ENCODE assay signal across 23 mouse cellular contexts in genomic region chr1:176822949-176823348, GRCm38 (mm10). TPM values are rescaled to one million over a fixed set of nuclear protein-coding genes. Genes with fewer than 3 reads are reported as not detected.
DNase-seq lines count a peak whose midpoint lies in the region; ATAC-seq and TF ChIP-seq lines count a peak whose summit lies in the region.
"Had no signal": no experiment of that assay in that cellular context is flagged by ENCODE, and none has a peak within 500 bp of the region (broad histone marks: within the 10 kb centered on the region; RNA-seq: fewer than 3 reads in every experiment).

No protein-coding gene starts in this region.

- H3K79me2 ChIP-seq in MEL (ENCODE audit: control insufficient read depth, insufficient read depth, low read length, poor library complexity), result no peaks in the 10 kb centered on the region

- peak overlapping the region; percentile 45 for H3K27ac ChIP-seq in heart, embryonic 13.5 days (replicated peaks)
- H3K27ac ChIP-seq in MEL (ENCODE audit: control insufficient read depth, low read depth, low read length), result no peak overlapping the region
- H3K27ac ChIP-seq in liver, embryonic 13.5 days, result no peak overlapping the region
- no peak overlapping the region for H3K27ac ChIP-seq in hindbrain, embryonic 11.5 days (ENCODE audit: low read depth, low read length)
- no peak overlapping the region for H3K27ac ChIP-seq in kidney, embryonic 14.5 days (ENCODE audit: low read depth, low read length)
- H3K27ac ChIP-seq: forebrain, embryonic 10.5 days; hindbrain, embryonic 12.5 days; lung, embryonic 15.5 days; midbrain, embryonic 15.5 days had no signal

- H3K4me1 ChIP-seq in heart, embryonic 13.5 days, result peaks cover 64% of the 10 kb centered on the region
- H3K4me1 ChIP-seq in MEL (ENCODE audit: control insufficient read depth in 1 of 2, insufficient read depth in 2 of 2, low read length in 2 of 2), result peaks cover 28 to 33% of the 10 kb centered on the region in 2 experiments
- peaks cover 76% of the 10 kb centered on the region for H3K4me1 ChIP-seq in liver, embryonic 13.5 days (replicated peaks)
- H3K4me1 ChIP-seq in hindbrain, embryonic 11.5 days (replicated peaks; ENCODE audit: control insufficient read depth, insufficient read depth, low read length), result no peaks in the 10 kb centered on the region
- no peaks in the 10 kb centered on the region for H3K4me1 ChIP-seq in kidney, embryonic 14.5 days (ENCODE audit: control insufficient read depth, insufficient read depth, low read length)
- H3K4me1 ChIP-seq: forebrain, embryonic 10.5 days had no signal

- no peak for ATAC-seq in heart, embryonic 13.5 days (ENCODE audit: extremely low read depth, insufficient number of reproducible peaks, low FRiP score, low TSS enrichment)
- ATAC-seq in liver, embryonic 13.5 days (ENCODE audit: low read depth), result peak; percentile 70
- peak; percentile 70 for ATAC-seq in megakaryocyte-erythroid progenitor cell, adult 5-6 weeks (replicated peaks; ENCODE audit: low FRiP score, low TSS enrichment, poor library complexity, severe bottlenecking)
- ATAC-seq in hindbrain, embryonic 11.5 days (ENCODE audit: low FRiP score), result no peak
- no peak for ATAC-seq in kidney, embryonic 14.5 days (ENCODE audit: low FRiP score, low TSS enrichment)
- ATAC-seq: forebrain, embryonic 16.5 days; intestine, postnatal 0 days; midbrain, embryonic 15.5 days had no signal

- H3K9me3 ChIP-seq in heart, embryonic 13.5 days, result no peaks in the 10 kb centered on the region
- H3K9me3 ChIP-seq in MEL (replicated peaks; ENCODE audit: insufficient read depth, low read length), result no peaks in the 10 kb centered on the region
- H3K9me3 ChIP-seq in liver, embryonic 13.5 days (replicated peaks), result no peaks in the 10 kb centered on the region
- H3K9me3 ChIP-seq in hindbrain, embryonic 11.5 days (ENCODE audit: control insufficient read depth, low read length), result no peaks in the 10 kb centered on the region
- no peaks in the 10 kb centered on the region for H3K9me3 ChIP-seq in kidney, embryonic 14.5 days (ENCODE audit: control insufficient read depth, low read length)
- H3K9me3 ChIP-seq: forebrain, embryonic 10.5 days; hindbrain, embryonic 12.5 days; lung, embryonic 15.5 days; midbrain, embryonic 15.5 days had no signal

- TF ChIP-seq RAD21 in MEL (IDR thresholded peaks at IDR 0.05; ENCODE audit: low read depth, low read length), result no peak

- intact Hi-C loops in heart, postnatal 25 days (cut with DNase I), result no loop called here

- 50% methylated on average over 4 of the region's 4 CpGs for WGBS in heart, embryonic 13.5 days
- 19% methylated on average over 4 of the region's 4 CpGs for WGBS in liver, embryonic 13.5 days (ENCODE audit: insufficient replicate concordance)
- WGBS in hindbrain, embryonic 11.5 days, result 84% methylated on average over 4 of the region's 4 CpGs
- 74% methylated on average over 4 of the region's 4 CpGs for WGBS in kidney, embryonic 14.5 days

- H3K4me2 ChIP-seq in heart, embryonic 13.5 days, result no peak overlapping the region
- peak overlapping the region; percentile 2; the same call in 1 of the 2 replicates for H3K4me2 ChIP-seq in liver, embryonic 13.5 days
- no peak overlapping the region for H3K4me2 ChIP-seq in hindbrain, embryonic 11.5 days (replicated peaks; ENCODE audit: low read depth, low read length)
- H3K4me2 ChIP-seq in kidney, embryonic 14.5 days (replicated peaks; ENCODE audit: low read depth, low read length), result no peak overlapping the region
- H3K4me2 ChIP-seq: hindbrain, embryonic 12.5 days; lung, embryonic 15.5 days; midbrain, embryonic 15.5 days had no signal

- H3K9ac ChIP-seq in heart, embryonic 13.5 days, result no peak overlapping the region
- H3K9ac ChIP-seq in MEL (ENCODE audit: control insufficient read depth, low read depth, low read length, poor library complexity, severe bottlenecking), result no peak overlapping the region
- no peak overlapping the region for H3K9ac ChIP-seq in liver, embryonic 13.5 days
- no peak overlapping the region for H3K9ac ChIP-seq in hindbrain, embryonic 11.5 days (ENCODE audit: low read depth, low read length)
- H3K9ac ChIP-seq in kidney, embryonic 14.5 days (ENCODE audit: low read depth, low read length), result no peak overlapping the region
- H3K9ac ChIP-seq: hindbrain, embryonic 12.5 days; lung, embryonic 15.5 days; midbrain, embryonic 15.5 days had no signal

- no peak overlapping the region for H3K4me3 ChIP-seq in heart, embryonic 13.5 days
- no peak overlapping the region for H3K4me3 ChIP-seq in MEL (ENCODE audit: control insufficient read depth in 1 of 2, insufficient read depth in 1 of 2, low read depth in 2 of 2, low read length in 2 of 2)
- no peak overlapping the region for H3K4me3 ChIP-seq in liver, embryonic 13.5 days (replicated peaks)
- H3K4me3 ChIP-seq in hindbrain, embryonic 11.5 days (ENCODE audit: low read depth, low read length), result no peak overlapping the region
- no peak overlapping the region for H3K4me3 ChIP-seq in kidney, embryonic 14.5 days (ENCODE audit: low read length)
- H3K4me3 ChIP-seq: forebrain, embryonic 10.5 days; hindbrain, embryonic 12.5 days; lung, embryonic 15.5 days; midbrain, embryonic 15.5 days had no signal

- DNase-seq in heart, postnatal 25 days (ENCODE audit: low spot score), result no peak
- DNase-seq in MEL (ENCODE audit: low read depth, low spot score), result peak; percentile 72
- peak; percentile 31 for DNase-seq in liver, embryonic 13.5 days
- DNase-seq in hindbrain, embryonic 11.5 days (ENCODE audit: low spot score), result no peak
- DNase-seq: adrenal gland, adult 2 months; adrenal gland, postnatal 36 days; cerebellum, adult 2 months; cerebellum, postnatal 14 days; gastrocnemius, postnatal 10 days; heart, postnatal 14 days; kidney, adult 9 months; kidney, postnatal 14 days; layer of hippocampus, adult 9-11 months; thymus, postnatal 4 days had no signal

- H3K27me3 ChIP-seq in heart, embryonic 13.5 days (replicated peaks), result no peaks in the 10 kb centered on the region
- no peaks in the 10 kb centered on the region for H3K27me3 ChIP-seq in MEL (ENCODE audit: control insufficient read depth in 1 of 2, insufficient read depth in 2 of 2, low read length in 2 of 2)
- H3K27me3 ChIP-seq in liver, embryonic 13.5 days, result no peaks in the 10 kb centered on the region
- H3K27me3 ChIP-seq in hindbrain, embryonic 11.5 days (ENCODE audit: control insufficient read depth, insufficient read depth, low read length), result no peaks in the 10 kb centered on the region
- H3K27me3 ChIP-seq in kidney, embryonic 14.5 days (ENCODE audit: control insufficient read depth, insufficient read depth, low read length), result no peaks in the 10 kb centered on the region
- H3K27me3 ChIP-seq: hindbrain, embryonic 12.5 days; lung, embryonic 15.5 days; midbrain, embryonic 15.5 days had no signal

- no peak for TF ChIP-seq POLR2A in MEL (IDR thresholded peaks at IDR 0.05; ENCODE audit: control insufficient read depth in 1 of 2, insufficient read depth in 1 of 2, low read depth in 1 of 2, low read length in 2 of 2, poor library complexity in 1 of 2)

- TF ChIP-seq EP300 in MEL (IDR thresholded peaks at IDR 0.05; ENCODE audit: low read depth in 1 of 2, low read length in 2 of 2), result peak; percentile 88 to 91

- TF ChIP-seq CTCF in MEL (IDR thresholded peaks at IDR 0.05 in 2 of 3, conservative IDR thresholded peaks at IDR 0.05 in 1 of 3; ENCODE audit: control insufficient read depth in 1 of 3, insufficient read depth in 1 of 3, low read depth in 2 of 3, low read length in 3 of 3, poor library complexity in 1 of 3, severe bottlenecking in 1 of 3), result no peak

- no peaks in the 10 kb centered on the region for H3K36me3 ChIP-seq in heart, embryonic 13.5 days
- peaks cover 0 to 43% of the 10 kb centered on the region in 2 experiments; a peak in 2 of 4 replicates for H3K36me3 ChIP-seq in MEL (ENCODE audit: control insufficient read depth in 1 of 2, insufficient read depth in 2 of 2, low read length in 2 of 2)
- no peaks in the 10 kb centered on the region for H3K36me3 ChIP-seq in liver, embryonic 13.5 days
- H3K36me3 ChIP-seq in hindbrain, embryonic 11.5 days (ENCODE audit: control insufficient read depth, insufficient read depth, low read length), result no peaks in the 10 kb centered on the region
- no peaks in the 10 kb centered on the region for H3K36me3 ChIP-seq in kidney, embryonic 14.5 days (ENCODE audit: control insufficient read depth, insufficient read depth, low read length)
- H3K36me3 ChIP-seq: forebrain, embryonic 10.5 days; midbrain, embryonic 15.5 days had no signal

TF ChIP-seq in MEL, 35 proteins besides CTCF, POLR2A, EP300 and RAD21 (continues in another document):
- TF ChIP-seq ZNF384 (IDR thresholded peaks at IDR 0.05; ENCODE audit: low read depth, low read length), result no peak
- no peak for TF ChIP-seq KAT2A (conservative IDR thresholded peaks at IDR 0.05; ENCODE audit: low read depth, low read length)
- TF ChIP-seq MAZ (IDR thresholded peaks at IDR 0.05; ENCODE audit: low read depth, low read length), result no peak
- no peak for TF ChIP-seq CHD1 (IDR thresholded peaks at IDR 0.05; ENCODE audit: low read depth, low read length)

RNA-seq across cellular contexts. Expression of gene Sdccag8, which starts 8.5 kb away (rescaled TPM):
- polyA plus RNA-seq in heart, embryonic 13.5 days (2015; fragmentation: Nextera tagmentation; extraction: Ambion mirVana), result 8.7 and 10.6 TPM in 2 replicates
- total RNA-seq in heart, postnatal 25 days (2021), result 1 to 10 TPM; 3.7 to 3.9 TPM
- 4.6 and 4.9 TPM in 2 replicates for total RNA-seq in MEL (2012; rRNA removed)
- 1 to 10 TPM in 1 of 2 experiments, not detected in 1; 7.8 TPM for polyA plus RNA-seq in MEL (2012; ENCODE audit: insufficient read depth in 1 of 2, insufficient read length in 2 of 2, low read depth in 1 of 2, low replicate concordance in 2 of 2, missing spikeins in 1 of 2)
- 5.7 and 5.8 TPM in 2 replicates for polyA plus RNA-seq in liver, embryonic 13.5 days (2015; fragmentation: Nextera tagmentation; extraction: Ambion mirVana)
- total RNA-seq in megakaryocyte-erythroid progenitor cell, adult 5-6 weeks (2014; fragmentation: Nextera tagmentation), result 4.9 and 11.9 TPM in 2 replicates
- 11.3 and 26.9 TPM in 2 replicates for total RNA-seq in megakaryocyte-erythroid progenitor cell, adult 5-6 weeks (2017)
- 23.9 and 26.7 TPM in 2 replicates for polyA plus RNA-seq in hindbrain, embryonic 11.5 days (2014; fragmentation: Nextera tagmentation; extraction: Ambion mirVana)
- polyA plus RNA-seq in kidney, embryonic 14.5 days (2014; fragmentation: Nextera tagmentation; extraction: Ambion mirVana), result 17.0 and 17.6 TPM in 2 replicates

RNA-seq across cellular contexts. Expression of gene Cep170, which starts 9.1 kb away (rescaled TPM):
- 18.9 and 19.8 TPM in 2 replicates for polyA plus RNA-seq in heart, embryonic 13.5 days (2015; fragmentation: Nextera tagmentation; extraction: Ambion mirVana)
- 10 to 100 TPM; 19.1 to 28.7 TPM for total RNA-seq in heart, postnatal 25 days (2021)
- 9.2 and 10.8 TPM in 2 replicates for total RNA-seq in MEL (2012; rRNA removed)
- polyA plus RNA-seq in MEL (2012; ENCODE audit: insufficient read depth in 1 of 2, insufficient read length in 2 of 2, low read depth in 1 of 2, low replicate concordance in 2 of 2, missing spikeins in 1 of 2), result 100 to 1,000 TPM in 1 of 2 experiments, 10 to 100 TPM in 1; 13.9 to 423 TPM
- 5.6 and 7.2 TPM in 2 replicates for polyA plus RNA-seq in liver, embryonic 13.5 days (2015; fragmentation: Nextera tagmentation; extraction: Ambion mirVana)
- total RNA-seq in megakaryocyte-erythroid progenitor cell, adult 5-6 weeks (2014; fragmentation: Nextera tagmentation), result 29.8 and 38.4 TPM in 2 replicates
- 28.0 and 35.7 TPM in 2 replicates for total RNA-seq in megakaryocyte-erythroid progenitor cell, adult 5-6 weeks (2017)
- polyA plus RNA-seq in hindbrain, embryonic 11.5 days (2014; fragmentation: Nextera tagmentation; extraction: Ambion mirVana), result 80.1 and 108 TPM in 2 replicates
- 18.8 and 32.2 TPM in 2 replicates for polyA plus RNA-seq in kidney, embryonic 14.5 days (2014; fragmentation: Nextera tagmentation; extraction: Ambion mirVana)

Comparison
In these comparisons a context has a peak if more than half of its experiments do, and no peak if none do; other contexts are left out.
1. ATAC-seq: peak in liver, embryonic 13.5 days (single experiment) and megakaryocyte-erythroid progenitor cell, adult 5-6 weeks (single experiment); none in heart, embryonic 13.5 days (single experiment), hindbrain, embryonic 11.5 days (single experiment) and kidney, embryonic 14.5 days (single experiment).
2. DNase-seq: peak in MEL (single experiment) and liver, embryonic 13.5 days (single experiment); none in heart, postnatal 25 days (single experiment) and hindbrain, embryonic 11.5 days (single experiment).